Mouse (Mus musculus) frontal cortex, postnatal 14 days (tissue): ENCODE measurements around the gene Tgm6.

ENCODE experiments used
- DNase-seq, 2 experiments: peaks; one replicate each; pipeline ENCODE4 v3.0.0; 2022; ENCODE audit warnings: low spot score in 2 of 2

The Tgm6 gene

GRCm38 (mm10) chr2:130178381-130178705, 66.1 kb downstream of the Tgm6 start:
- no peak for DNase-seq

- peak; percentile 82 for DNase-seq
These were observed 66.7 kb downstream of the Tgm6 start, which contains the start of gene Snrpb for GRCm38 (mm10) chr2:130178706-130179506. TSS of gene Snrpb (minus strand) at chr2:130179403.

GRCm38 (mm10) chr2:130179507-130180019, 67.3 kb downstream of the Tgm6 start:
- DNase-seq = no peak

GRCm38 (mm10) chr2:130188391-130188790, 76.2 kb downstream of the Tgm6 start:
- no peak for DNase-seq

GRCm38 (mm10) chr2:130194894-130195293, 82.7 kb downstream of the Tgm6 start, which contains the start of gene Tmc2:
TSS of gene Tmc2 (plus strand) at chr2:130195194.
- no peak for DNase-seq

- DNase-seq = no peak
These were observed 88.7 kb downstream of the Tgm6 start for GRCm38 (mm10) chr2:130200961-130201360.
